Mouse (Mus musculus) urinary bladder, postnatal 0 days (tissue): ENCODE results near the gene Tlr9. TPM values are rescaled to one million over a fixed set of nuclear protein-coding genes. Genes with fewer than 3 reads are reported as not detected.

Experiments used
- microRNA counts: library from miRNA; unstranded; fragments of <30 nt; microRNA quantifications from one replicate; lab custom pipeline; 2016
- microRNA-seq: library from miRNA; unstranded; fragments of <30 nt; microRNA quantifications from one replicate; pipeline ENCODE4, GENCODE M21; 2016
- polyA plus RNA-seq: library from polyadenylated mRNA; unstranded; fragments of >200 nt; fragmentation: Nextera tagmentation; extraction: Ambion mirVana; gene quantifications from 2 replicates; pipeline ENCODE4 v1.2.1, GENCODE M21; 2015

Gene Tlr9
- polyA plus RNA-seq: 0.08 and 0.11 TPM in 2 replicates

GRCm38 (mm10) chr9:106222261-106222851 lies at the start of gene Tlr9:
Tlr9 (plus strand) TSS chr9:106222598.

GRCm38 (mm10) chr9:106199535-106200272 lies 22.7 kb upstream of the Tlr9 start, which contains the start of gene Ppm1m:
Ppm1m (minus strand) TSS chr9:106199746.

GRCm38 (mm10) chr9:106202819-106203636 lies 19.4 kb upstream of the Tlr9 start, which contains the start of gene Twf2:
Twf2 (plus strand) TSS chr9:106203108.

MicroRNA genes within 50 kb of the gene (microRNA counts, 519-probe panel; counts per million panel counts)
- microRNA mmu-let-7g (lab: Ali Mortazavi, UCI): 5,628 counts per million, percentile 97 among the panel's probes with 10 or more counts

Small RNA genes within 50 kb of the gene (microRNA-seq; reads per million reads assigned to microRNA genes)
- gene Mirlet7g: 67,785 reads per million, percentile 99 among the genes with 10 or more reads in this experiment

Other genes starting within 250 kb of the Tlr9 start
- 0.36 and 0.76 TPM in 2 replicates for gene Col6a4, start 125.8 kb upstream of the Tlr9 start, polyA plus RNA-seq
- gene Glyctk, start 64.5 kb upstream of the Tlr9 start, polyA plus RNA-seq: 0.44 and 0.85 TPM in 2 replicates
- 10.7 and 11.5 TPM in 2 replicates for gene Wdr82, start 51.7 kb upstream of the Tlr9 start, polyA plus RNA-seq
- 26.4 and 28.0 TPM in 2 replicates for gene Ppm1m, start 22.9 kb upstream of the Tlr9 start, polyA plus RNA-seq
- 25.3 and 29.8 TPM in 2 replicates for gene Twf2, start 19.5 kb upstream of the Tlr9 start, polyA plus RNA-seq
- gene Alas1, start 26.1 kb downstream of the Tlr9 start, polyA plus RNA-seq: 94.5 and 99.0 TPM in 2 replicates
- gene Poc1a, start 58.5 kb downstream of the Tlr9 start, polyA plus RNA-seq: 7.2 and 7.5 TPM in 2 replicates
- gene Dusp7, start 146.0 kb downstream of the Tlr9 start, polyA plus RNA-seq: 9.4 and 9.9 TPM in 2 replicates
- gene Rpl29, start 206.9 kb downstream of the Tlr9 start, polyA plus RNA-seq: 752 and 771 TPM in 2 replicates
- 15.1 and 15.3 TPM in 2 replicates for gene Acy1, start 215.7 kb downstream of the Tlr9 start, polyA plus RNA-seq
- gene Abhd14b, start 224.9 kb downstream of the Tlr9 start, polyA plus RNA-seq: 23.9 and 25.9 TPM in 2 replicates
- 29.5 and 29.8 TPM in 2 replicates for gene Abhd14a, start 225.1 kb downstream of the Tlr9 start, polyA plus RNA-seq
- 20.7 and 21.1 TPM in 2 replicates for gene Pcbp4, start 230.7 kb downstream of the Tlr9 start, polyA plus RNA-seq
- gene Gpr62, start 243.3 kb downstream of the Tlr9 start, polyA plus RNA-seq: 0.39 and 0.44 TPM in 2 replicates